Mouse (Mus musculus) embryonic fibroblast, embryonic 13.5 days (primary cell): ENCODE data around the gene Ror2.

ENCODE experiments used
- CTCF ChIP-seq: IDR thresholded peaks from 2 replicates; pipeline ENCODE4 v1.5.1; 2011; ENCODE audit warnings: mild to moderate bottlenecking, control low read depth, low read length, moderate library complexity, borderline replicate concordance; ENCODE audit not compliant: insufficient read depth
- POLR2A ChIP-seq: IDR thresholded peaks from 2 replicates; pipeline ENCODE4 v1.6.1; 2011; ENCODE audit warnings: low read depth, mild to moderate bottlenecking, control low read depth, low read length, moderate library complexity

GRCm38 (mm10) chr13:53192286-53192685 lies 93.6 kb downstream of the Ror2 start:
- no peak for TF ChIP-seq CTCF
- no peak for TF ChIP-seq POLR2A
